Mouse (Mus musculus) liver, embryonic 11.5 days (tissue): Measurements from ENCODE around the gene Fam213a. TPM values are rescaled to one million over a fixed set of nuclear protein-coding genes. Genes with fewer than 3 reads are reported as not detected.

Source experiments
- ATAC-seq: fragments of 200-750 bp; cut with Nextera tagmentation; replicated peaks from 2 replicates; pipeline ENCODE4 v1.8.0; 2017; ENCODE audit warnings: moderate number of reproducible peaks, mild to moderate bottlenecking, moderate TSS enrichment, moderate library complexity; ENCODE audit not compliant: low FRiP score
- DNase-seq: peaks from one replicate; pipeline ENCODE4 v3.0.0-alpha.2; 2017; ENCODE audit warnings: low spot score
- H3K27ac ChIP-seq: fragments of 300-500 bp; sonication (generic); 2 replicates; pipeline ENCODE4 v1.5.1; 2014; ENCODE audit warnings: mild to moderate bottlenecking, low read depth, low read length, control low read depth
- H3K27me3 ChIP-seq: fragments of 300-500 bp; sonication (generic); replicated peaks from 2 replicates; pipeline ENCODE4 v1.6.1; 2014; ENCODE audit warnings: low read length, mixed read lengths; ENCODE audit not compliant: control insufficient read depth, insufficient read depth
- H3K36me3 ChIP-seq: fragments of 300-500 bp; sonication (generic); 2 replicates; pipeline ENCODE4 v1.6.1; 2014; ENCODE audit warnings: mild to moderate bottlenecking, low read length, moderate library complexity, mixed read lengths; ENCODE audit not compliant: control insufficient read depth, insufficient read depth
- H3K4me1 ChIP-seq: fragments of 300-500 bp; sonication (generic); replicated peaks from 2 replicates; pipeline ENCODE4 v1.6.1; 2014; ENCODE audit warnings: low read length, mixed read lengths; ENCODE audit not compliant: control insufficient read depth, insufficient read depth
- H3K4me2 ChIP-seq: fragments of 300-500 bp; sonication (generic); 2 replicates; pipeline ENCODE4 v1.6.1; 2014; ENCODE audit warnings: mild to moderate bottlenecking, control low read depth, moderate library complexity
- H3K4me3 ChIP-seq: fragments of 300-500 bp; sonication (generic); 2 replicates; pipeline ENCODE4 v1.5.1; 2014; ENCODE audit warnings: low read depth, low read length, control low read depth
- H3K9ac ChIP-seq: fragments of 300-500 bp; sonication (generic); 2 replicates; pipeline ENCODE4 v1.6.1; 2014; ENCODE audit warnings: low read depth, low read length, control low read depth
- H3K9me3 ChIP-seq: fragments of 300-500 bp; sonication (generic); 2 replicates; pipeline ENCODE4 v1.6.1; 2016; ENCODE audit warnings: low read length, inconsistent platforms, mixed read lengths; ENCODE audit not compliant: control insufficient read depth
- WGBS: fragments of 180-500 bp; shearing (Covaris S2); extraction: QIAGEN DNeasy Blood & Tissue Kit; methylation state at CpG from one replicate; pipeline ENCODE4 v1.1.7; 2014; 5-methylcytosine and 5-hydroxymethylcytosine counted together
- polyA plus RNA-seq: library from polyadenylated mRNA; unstranded; fragments of >200 nt; fragmentation: Nextera tagmentation; extraction: Ambion mirVana; gene quantifications from 2 replicates; pipeline ENCODE4 v1.2.1, GENCODE M21; 2014

The Fam213a gene
- polyA plus RNA-seq, 1 experiment from 2014 or later = 84.8 TPM

GRCm38 (mm10) chr14:40967598-40967900 lies 46.0 kb downstream of the Fam213a start:
- Histone ChIP-seq H3K27ac (no peak overlapping the region), H3K9ac (peak overlapping the region; percentile 18; the same call in 1 of the 2 replicates), H3K4me2 (peak overlapping the region; percentile 73), H3K4me3 (peak overlapping the region; percentile 70), H3K27me3 (no peaks in the 10 kb centered on the region), H3K4me1 (peaks cover 30% of the 10 kb centered on the region), H3K9me3 (no peaks in the 10 kb centered on the region), H3K36me3 (no peaks in the 10 kb centered on the region)
- no peak for ATAC-seq
- DNase-seq = no peak
- WGBS = 8% methylated on average over 6 of the region's 6 CpGs

- H3K4me3 ChIP-seq = peak overlapping the region; percentile 70
- DNase-seq = peak; percentile 99
- H3K27me3 ChIP-seq = no peaks in the 10 kb centered on the region
- WGBS = under 1% methylated on average over 42 of the region's 62 CpGs
- no peaks in the 10 kb centered on the region for H3K36me3 ChIP-seq
- H3K4me2 ChIP-seq = peak overlapping the region; percentile 73
- peak; percentile 86 for ATAC-seq
- H3K4me1 ChIP-seq = peaks cover 36% of the 10 kb centered on the region
- 0 out of 2 replicates have a peak overlapping the region, but pooled peaks have one; percentile 92 for H3K27ac ChIP-seq
- H3K9ac ChIP-seq = peak overlapping the region; percentile 82
- no peaks in the 10 kb centered on the region for H3K9me3 ChIP-seq
Measured at GRCm38 (mm10) chr14:40966862-40967597, 46.6 kb downstream of the Fam213a start.

GRCm38 (mm10) chr14:40966392-40966861 lies 47.2 kb downstream of the Fam213a start, which contains the start of gene Tspan14:
TSS of gene Tspan14 (minus strand) at chr14:40966807.
- under 1% methylated on average over 53 of the region's 54 CpGs for WGBS
- Histone ChIP-seq H3K9me3 (no peaks in the 10 kb centered on the region), H3K27me3 (no peaks in the 10 kb centered on the region), H3K4me2 (peak within 1 kb of the TSS; percentile 73), H3K4me1 (peaks cover 40% of the 10 kb centered on the region), H3K36me3 (no peaks in the 10 kb centered on the region), H3K9ac (peak within 1 kb of the TSS; percentile 82), H3K27ac (peak within 1 kb of the TSS; percentile 92), H3K4me3 (peak within 1 kb of the TSS; percentile 70)
- ATAC-seq (peak; percentile 37), DNase-seq (no peak)

DNA sequence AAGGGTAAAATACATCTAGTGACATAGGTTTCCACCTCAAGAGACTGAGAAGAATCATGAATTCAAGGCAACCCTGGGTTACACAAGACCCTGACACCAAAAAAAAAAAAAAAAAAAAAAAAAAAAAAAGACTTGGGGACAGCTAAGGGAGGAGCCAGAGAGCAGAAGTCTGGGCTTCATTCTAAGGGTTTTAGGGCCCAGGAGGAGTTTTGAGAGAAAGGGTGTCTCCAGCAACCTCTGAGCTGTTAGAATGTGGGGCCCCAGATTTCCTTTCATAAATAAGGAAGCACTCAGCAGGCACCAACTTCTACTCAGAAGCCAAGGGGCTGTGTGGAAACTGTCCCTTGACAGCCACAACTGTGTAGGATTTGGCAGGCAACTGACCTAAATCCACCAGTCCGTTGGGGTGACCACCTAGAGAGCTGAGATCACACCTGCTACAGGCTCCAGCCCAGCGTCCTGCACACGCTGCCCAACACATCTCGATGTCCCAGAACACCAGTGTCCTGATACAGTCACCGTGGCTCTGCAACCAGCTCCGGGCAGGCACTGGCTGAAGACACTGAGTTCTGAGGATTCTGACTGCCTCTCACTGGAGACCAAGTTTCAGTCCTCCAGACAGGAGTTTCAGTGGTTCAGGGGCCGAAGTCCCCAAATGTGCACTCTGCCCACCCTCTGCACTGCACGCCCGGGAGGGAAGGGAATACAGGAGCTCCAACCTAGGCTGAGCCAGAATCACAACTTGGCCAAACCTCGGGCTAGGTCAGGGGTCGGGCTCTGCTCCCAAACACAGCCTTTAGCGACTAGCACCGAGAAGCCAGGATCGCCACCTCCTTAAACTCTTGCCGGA lies 47.9 kb downstream of the Fam213a start:
- H3K9me3 ChIP-seq = no peaks in the 10 kb centered on the region
- peak overlapping the region; percentile 66 for H3K4me2 ChIP-seq
- H3K9ac ChIP-seq = peak overlapping the region; percentile 82
- under 1% methylated on average over 15 of the region's 15 CpGs for WGBS
- H3K27me3 ChIP-seq = no peaks in the 10 kb centered on the region
- H3K4me1 ChIP-seq = peaks cover 40% of the 10 kb centered on the region
- H3K4me3 ChIP-seq = peak overlapping the region; percentile 70
- DNase-seq = peak; percentile 61
- peak; percentile 7; the same call in 1 of the 2 replicates for ATAC-seq
- H3K27ac ChIP-seq = peak overlapping the region; percentile 92
- H3K36me3 ChIP-seq = no peaks in the 10 kb centered on the region

GRCm38 (mm10) chr14:40964881-40965280 lies 48.7 kb downstream of the Fam213a start:
- peak; percentile 33 for DNase-seq
- peak overlapping the region; percentile 23; the same call in 1 of the 2 replicates for H3K9ac ChIP-seq
- peak overlapping the region; percentile 6; the same call in 1 of the 2 replicates for H3K27ac ChIP-seq
- no peaks in the 10 kb centered on the region for H3K27me3 ChIP-seq
- no peak for ATAC-seq
- peak overlapping the region; percentile 66 for H3K4me2 ChIP-seq
- no peaks in the 10 kb centered on the region for H3K9me3 ChIP-seq
- H3K4me3 ChIP-seq = peak overlapping the region; percentile 70
- H3K36me3 ChIP-seq = no peaks in the 10 kb centered on the region
- H3K4me1 ChIP-seq = peaks cover 47% of the 10 kb centered on the region

- Histone ChIP-seq H3K4me1 (peaks cover 54% of the 10 kb centered on the region), H3K4me2 (peak overlapping the region; percentile 66), H3K9me3 (no peaks in the 10 kb centered on the region), H3K27me3 (no peaks in the 10 kb centered on the region), H3K27ac (no peak overlapping the region), H3K36me3 (no peaks in the 10 kb centered on the region), H3K9ac (no peak overlapping the region), H3K4me3 (peak overlapping the region; percentile 70; the same call in 1 of the 2 replicates)
- ATAC-seq (no peak), DNase-seq (peak; percentile 16)
- WGBS = 85% methylated on average over 3 of the region's 3 CpGs
Measured at GRCm38 (mm10) chr14:40964214-40964610, 49.4 kb downstream of the Fam213a start.

DNA sequence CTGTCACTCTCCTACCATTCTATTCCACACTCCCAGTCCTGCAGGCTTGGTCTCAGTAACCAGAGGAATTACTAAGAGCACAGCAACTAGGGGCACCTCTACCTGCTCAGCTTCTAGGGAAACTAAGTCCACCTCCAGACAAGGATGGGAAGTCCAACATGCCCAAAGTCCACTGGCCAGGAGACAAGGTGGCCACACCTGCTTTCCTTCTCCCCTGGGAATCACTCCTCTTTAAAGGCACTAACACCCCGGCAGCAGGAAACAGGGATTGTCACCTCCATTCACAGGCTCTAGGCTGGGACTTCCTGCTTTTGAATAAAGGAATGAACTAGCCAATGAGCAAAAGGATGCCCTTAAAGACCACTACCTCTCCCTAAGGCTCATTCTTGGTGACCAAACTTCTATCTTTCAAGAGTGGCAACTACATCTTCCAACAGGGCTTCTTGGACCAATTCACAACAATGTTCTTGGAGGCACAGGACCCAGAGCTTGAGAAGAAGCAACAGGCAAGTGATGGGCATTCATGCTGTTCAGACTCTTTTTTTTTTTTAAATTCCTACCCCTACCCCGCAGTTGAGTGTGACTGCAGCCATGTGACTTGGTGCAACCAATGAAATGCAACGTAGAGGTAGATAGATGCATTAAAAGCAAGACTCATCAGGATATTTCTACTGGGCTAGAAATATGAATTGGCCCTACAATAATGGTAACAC lies 49.9 kb downstream of the Fam213a start:
- no peaks in the 10 kb centered on the region for H3K36me3 ChIP-seq
- peaks cover 59% of the 10 kb centered on the region for H3K4me1 ChIP-seq
- H3K4me2 ChIP-seq = peak overlapping the region; percentile 66
- no peaks in the 10 kb centered on the region for H3K27me3 ChIP-seq
- DNase-seq (peak; percentile 21), ATAC-seq (no peak)
- no peak overlapping the region for H3K4me3 ChIP-seq
- H3K9ac ChIP-seq = peak overlapping the region; percentile 27
- H3K27ac ChIP-seq = peak overlapping the region; percentile 72
- H3K9me3 ChIP-seq = no peaks in the 10 kb centered on the region
- 49% methylated on average over 3 of the region's 3 CpGs for whole genome bisulfite sequencing
